Mouse (Mus musculus) heart, embryonic 11.5 days (tissue): ENCODE measurements around the gene Car1. TPM values are rescaled to one million over a fixed set of nuclear protein-coding genes. Genes with fewer than 3 reads are reported as not detected.
A peak's percentile ranks its signal among the peaks of the same experiment; 100 is the strongest.
"Not testable (repeated sequence)": the region's sequence is repeated elsewhere in the genome, so short reads cannot be mapped to it uniquely, and the experiment has no call there.

ENCODE experiments used
- ATAC-seq: fragments of 200-750 bp; cut with Nextera tagmentation; replicated peaks from 2 replicates; pipeline ENCODE4 v1.8.0; 2017; ENCODE audit warnings: moderate library complexity; ENCODE audit not compliant: insufficient number of reproducible peaks, low FRiP score, low TSS enrichment
- H3K27ac ChIP-seq: fragments of 300-500 bp; sonication (generic); 2 replicates; pipeline ENCODE4 v1.5.1; 2014; ENCODE audit warnings: mild to moderate bottlenecking, low read depth, low read length
- H3K27me3 ChIP-seq: fragments of 300-500 bp; sonication (generic); 2 replicates; pipeline ENCODE4 v1.6.1; 2014; ENCODE audit warnings: mild to moderate bottlenecking, low read length, mixed read lengths; ENCODE audit not compliant: control insufficient read depth, insufficient read depth
- H3K36me3 ChIP-seq: fragments of 300-500 bp; sonication (generic); 2 replicates; pipeline ENCODE4 v1.6.1; 2014; ENCODE audit warnings: mild to moderate bottlenecking, low read length, moderate library complexity, mixed read lengths; ENCODE audit not compliant: control insufficient read depth, insufficient read depth
- H3K4me1 ChIP-seq: fragments of 300-500 bp; sonication (generic); 2 replicates; pipeline ENCODE4 v1.6.1; 2014; ENCODE audit warnings: low read length; ENCODE audit not compliant: control insufficient read depth, insufficient read depth
- H3K4me2 ChIP-seq: fragments of 300-500 bp; sonication (generic); 2 replicates; pipeline ENCODE4 v1.6.1; 2014; ENCODE audit warnings: mild to moderate bottlenecking, moderate library complexity
- H3K4me3 ChIP-seq: fragments of 300-500 bp; sonication (generic); 2 replicates; pipeline ENCODE4 v1.5.1; 2014; ENCODE audit warnings: low read depth, low read length
- H3K9ac ChIP-seq: fragments of 300-500 bp; sonication (generic); 2 replicates; pipeline ENCODE4 v1.6.1; 2014; ENCODE audit warnings: mild to moderate bottlenecking, low read depth, low read length, moderate library complexity
- H3K9me3 ChIP-seq: fragments of 300-500 bp; sonication (generic); replicated peaks from 2 replicates; pipeline ENCODE4 v1.6.1; 2016; ENCODE audit warnings: low read length; ENCODE audit not compliant: control insufficient read depth
- WGBS: fragments of 180-500 bp; shearing (Covaris S2); extraction: QIAGEN DNeasy Blood & Tissue Kit; methylation state at CpG from one replicate; pipeline ENCODE4 v1.1.7; 2014; ENCODE audit not compliant: insufficient replicate concordance; 5-methylcytosine and 5-hydroxymethylcytosine counted together
- polyA plus RNA-seq: library from polyadenylated mRNA; unstranded; fragments of >200 nt; fragmentation: Nextera tagmentation; extraction: Ambion mirVana; gene quantifications from 2 replicates; pipeline ENCODE4 v1.2.1, GENCODE M21; 2014

The Car1 gene
- polyA plus RNA-seq, 1 experiment from 2014 or later = 1.3 TPM

DNA sequence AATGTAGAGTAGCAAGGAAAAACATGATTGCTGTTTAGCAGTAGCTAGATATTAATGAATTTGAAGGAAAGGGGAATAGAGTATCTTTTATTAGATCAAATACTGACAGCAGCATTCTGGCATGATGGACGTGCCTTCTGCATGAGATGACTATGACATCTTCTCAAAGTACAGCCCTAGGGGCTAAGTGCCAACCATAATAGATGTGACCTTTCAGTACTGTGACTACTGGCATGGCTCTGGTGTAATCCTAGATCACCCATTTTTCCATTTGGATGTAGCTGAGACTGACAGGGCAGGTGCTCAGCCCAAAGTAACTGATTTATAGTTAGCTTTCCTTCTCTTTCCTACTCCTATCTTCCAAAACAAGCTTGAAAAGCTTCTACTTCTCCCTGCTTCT is 20.6 kb downstream of the Car1 start:
- Histone ChIP-seq H3K4me1 (no peaks in the 10 kb centered on the region), H3K4me3 (no peak overlapping the region), H3K27ac (no peak overlapping the region), H3K4me2 (no peak overlapping the region), H3K9me3 (no peaks in the 10 kb centered on the region), H3K36me3 (no peaks in the 10 kb centered on the region), H3K9ac (no peak overlapping the region), H3K27me3 (no peaks in the 10 kb centered on the region)
- ATAC-seq = no peak
- WGBS = 65% methylated on average over 1 of the region's 1 CpGs

GRCm38 (mm10) chr3:14787136-14787535 is 21.0 kb downstream of the Car1 start:
- Histone ChIP-seq H3K4me1 (no peaks in the 10 kb centered on the region), H3K9ac (no peak overlapping the region), H3K4me3 (no peak overlapping the region), H3K27ac (no peak overlapping the region; the same call in 1 of the 2 replicates), H3K4me2 (no peak overlapping the region), H3K27me3 (no peaks in the 10 kb centered on the region), H3K9me3 (no peaks in the 10 kb centered on the region), H3K36me3 (no peaks in the 10 kb centered on the region)
- ATAC-seq = no peak
- 32% methylated on average over 1 of the region's 1 CpGs for WGBS

DNA sequence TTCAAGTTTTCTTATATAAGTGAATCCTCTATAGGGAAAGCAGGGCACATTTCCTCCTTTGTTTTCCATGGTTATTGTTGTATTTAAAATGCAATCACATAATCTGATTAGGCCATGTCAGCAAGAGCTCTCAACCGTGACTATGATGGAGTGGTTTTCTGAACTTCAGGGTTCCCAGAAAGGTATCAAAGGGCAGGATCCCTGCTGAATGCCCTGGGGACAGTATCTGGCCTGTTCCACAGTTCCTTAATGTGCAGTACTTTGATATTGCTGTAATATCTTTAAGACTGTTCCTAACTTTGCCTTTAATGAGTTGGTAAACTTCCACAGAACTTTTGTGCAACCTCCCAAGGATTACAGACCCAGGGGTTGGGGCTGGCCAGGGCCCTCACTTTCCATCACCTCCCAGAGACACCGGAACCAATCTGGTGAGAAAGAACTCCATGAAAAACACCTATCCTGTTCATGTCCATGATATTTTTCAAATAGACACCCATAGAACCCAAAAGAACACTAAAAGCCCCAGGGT is 21.6 kb downstream of the Car1 start:
- no peaks in the 10 kb centered on the region for H3K27me3 ChIP-seq
- 52% methylated on average over 2 of the region's 2 CpGs for WGBS

DNA sequence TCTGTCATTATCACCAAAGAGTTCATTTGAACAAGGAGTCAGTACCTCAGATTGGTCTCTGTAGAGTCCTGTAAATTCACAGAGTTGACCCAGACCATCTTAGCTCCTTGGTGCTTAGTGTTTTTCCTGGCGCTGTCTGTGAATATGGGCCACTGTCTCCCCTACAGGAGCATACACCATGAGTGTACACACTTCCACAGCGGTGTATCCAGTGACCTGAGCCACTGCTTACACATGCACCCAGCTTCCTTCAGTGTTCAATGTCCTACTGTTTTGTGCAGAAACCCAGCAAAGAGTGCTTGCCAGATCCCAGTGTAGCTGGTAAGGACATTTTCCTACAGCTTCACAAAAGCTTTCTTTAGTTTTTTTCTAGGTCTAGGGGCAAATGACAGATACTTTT is 22.8 kb downstream of the Car1 start:
- Histone ChIP-seq H3K27me3 (no peaks in the 10 kb centered on the region), H3K4me3 (no peak overlapping the region), H3K9me3 (no peaks in the 10 kb centered on the region), H3K27ac (no peak overlapping the region), H3K36me3 (no peaks in the 10 kb centered on the region), H3K4me1 (no peaks in the 10 kb centered on the region), H3K9ac (no peak overlapping the region), H3K4me2 (no peak overlapping the region)
- no peak for ATAC-seq
- 80% methylated on average over 2 of the region's 2 CpGs for WGBS

More for the DNA sequence above, 21.6 kb downstream of the Car1 start:
- Histone ChIP-seq H3K4me2 (no peak overlapping the region), H3K9me3 (no peaks in the 10 kb centered on the region), H3K27ac (peak overlapping the region; percentile 22; the same call in 1 of the 2 replicates), H3K4me1 (no peaks in the 10 kb centered on the region), H3K9ac (no peak overlapping the region), H3K4me3 (no peak overlapping the region), H3K36me3 (no peaks in the 10 kb centered on the region)
- ATAC-seq = no peak

- H3K4me1 ChIP-seq, H3K4me3 ChIP-seq, H3K4me2 ChIP-seq, H3K27ac ChIP-seq, H3K36me3 ChIP-seq, H3K9ac ChIP-seq, H3K27me3 ChIP-seq, ATAC-seq, H3K9me3 ChIP-seq: not testable (repeated sequence)
- 70% methylated on average over 5 of the region's 5 CpGs for WGBS
Observed at GRCm38 (mm10) chr3:14783198-14783597, 25.0 kb downstream of the Car1 start.

GRCm38 (mm10) chr3:14782365-14782764 is 25.8 kb downstream of the Car1 start:
- not testable (repeated sequence) for H3K4me1 ChIP-seq, H3K4me2 ChIP-seq, H3K9me3 ChIP-seq, H3K27me3 ChIP-seq, H3K36me3 ChIP-seq, H3K4me3 ChIP-seq, H3K27ac ChIP-seq, ATAC-seq, H3K9ac ChIP-seq
- 75% methylated on average over 3 of the region's 3 CpGs for WGBS

- WGBS = 74% methylated on average over 2 of the region's 2 CpGs
- Histone ChIP-seq H3K9me3 (no peaks in the 10 kb centered on the region), H3K9ac (no peak overlapping the region), H3K4me2 (no peak overlapping the region), H3K4me3 (no peak overlapping the region), H3K4me1 (no peaks in the 10 kb centered on the region), H3K36me3 (no peaks in the 10 kb centered on the region), H3K27me3 (no peaks in the 10 kb centered on the region), H3K27ac (no peak overlapping the region)
- ATAC-seq = no peak
Observed at GRCm38 (mm10) chr3:14780212-14780611, 28.0 kb downstream of the Car1 start.

DNA sequence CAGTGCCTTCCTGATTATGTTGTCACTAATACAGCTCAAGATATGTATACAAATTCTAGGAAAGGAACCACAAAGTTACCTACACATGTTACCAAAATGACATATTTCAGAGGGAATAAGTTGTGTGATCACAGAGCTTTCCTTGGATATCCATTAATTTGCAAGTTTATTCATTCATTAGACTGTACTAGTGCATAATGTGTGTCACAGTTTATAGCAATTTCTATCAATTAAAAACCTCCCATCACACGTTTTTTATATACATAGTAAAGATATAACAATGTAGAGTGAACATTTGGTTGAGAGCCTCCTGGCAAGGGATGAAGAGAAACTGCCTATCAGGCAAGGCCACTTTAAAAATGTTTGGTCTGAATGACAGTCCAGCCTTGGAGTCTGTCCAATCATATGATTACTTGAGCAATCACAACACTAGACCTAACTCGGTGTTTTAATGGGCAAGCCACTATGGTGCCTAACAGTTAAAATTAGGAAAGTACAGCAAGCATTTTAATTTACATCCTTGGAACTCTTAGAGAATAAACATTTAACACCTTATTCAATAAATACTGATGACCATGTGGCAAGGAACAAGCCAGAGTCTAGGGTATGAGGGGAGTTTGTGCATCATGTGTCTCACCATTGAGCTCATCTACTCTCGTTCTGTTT is 31.5 kb downstream of the Car1 start:
- H3K4me2 ChIP-seq, H3K4me1 ChIP-seq, H3K9me3 ChIP-seq, ATAC-seq, H3K9ac ChIP-seq, H3K36me3 ChIP-seq, H3K27ac ChIP-seq, H3K27me3 ChIP-seq, H3K4me3 ChIP-seq: not testable (repeated sequence)
- 75% methylated on average over 2 of the region's 3 CpGs for WGBS

- not testable (repeated sequence) for H3K36me3 ChIP-seq, H3K9me3 ChIP-seq, ATAC-seq, H3K4me1 ChIP-seq, H3K9ac ChIP-seq, H3K4me2 ChIP-seq, H3K27me3 ChIP-seq, H3K4me3 ChIP-seq, H3K27ac ChIP-seq
- 84% methylated on average over 1 of the region's 1 CpGs for WGBS
Observed at GRCm38 (mm10) chr3:14774539-14774938, 33.6 kb downstream of the Car1 start.
